Mouse (Mus musculus) pancreas, adult 10 weeks (tissue): ENCODE results near the gene Thbd. TPM values are rescaled to one million over a fixed set of nuclear protein-coding genes. Genes with fewer than 3 reads are reported as not detected.

ENCODE experiments used
- polyA plus RNA-seq: library from polyadenylated mRNA; stranded (reverse); fragments of 350-450 nt; fragmentation: Illumina TruSeq; extraction: RNeasy Lipid Tissue Mini Kit (QIAGEN cat#74804); gene quantifications from one replicate; pipeline ENCODE4 v1.2.3, GENCODE M21; 2015; ENCODE audit warnings: low read depth, low replicate concordance; ENCODE audit not compliant: insufficient read depth

The Thbd gene
- 37.8 TPM for polyA plus RNA-seq

GRCm38 (mm10) chr2:148407870-148408760 lies at the start of gene Thbd:
TSS of gene Thbd (minus strand) at chr2:148408188.

GRCm38 (mm10) chr2:148443249-148443958 lies 35.4 kb upstream of the Thbd start, which contains the start of gene Cd93:
TSS of gene Cd93 (minus strand) at chr2:148443563.

GRCm38 (mm10) chr2:148395131-148396051 lies 12.6 kb downstream of the Thbd start, which contains the start of gene Sstr4:
TSS of gene Sstr4 (plus strand) at chr2:148395344.

Other genes with a start within 250 kb of the Thbd start
- gene Sstr4, start 12.8 kb downstream of the Thbd start, polyA plus RNA-seq, result 1.2 TPM
- gene Cd93, start 35.4 kb upstream of the Thbd start, polyA plus RNA-seq, result 10.1 TPM